Mouse (Mus musculus): ENCODE data around the gene Tbc1d20. TPM values are rescaled to one million over a fixed set of nuclear protein-coding genes. Genes with fewer than 3 reads are reported as not detected.
"Not testable (repeated sequence)": the region's sequence is repeated elsewhere in the genome, so short reads cannot be mapped to it uniquely, and the experiment has no call there.

Tbc1d20 gene
- total and polyA plus RNA-seq, 3 experiments, result 39.0 to 46.5 (median 43.1) TPM

GRCm38 (mm10) chr2:152287560-152287959, 6.1 kb upstream of the Tbc1d20 start:
- TF ChIP-seq POLR2A (IDR thresholded peaks at IDR 0.05; ENCODE audit: insufficient read depth, low read depth, low read length), result no peak
- no peak for TF ChIP-seq CTCF (IDR thresholded peaks at IDR 0.05)
- TF ChIP-seq EP300 (IDR thresholded peaks at IDR 0.05; ENCODE audit: insufficient read depth, low read depth, low read length), result no peak
- Histone ChIP-seq H3K27me3 (ENCODE audit: control insufficient read depth, insufficient read depth, low read length) (no peaks in the 10 kb centered on the region), H3K27ac (no peak overlapping the region), H3K79me2 (replicated peaks; ENCODE audit: control insufficient read depth, insufficient read depth, low read length) (no peaks in the 10 kb centered on the region; the same call in 1 of the 2 replicates), H3K4me1 (ENCODE audit: control insufficient read depth, insufficient read depth, low read length) (peaks cover 1% of the 10 kb centered on the region; the same call in 1 of the 2 replicates), H3K4me3 (no peak overlapping the region), H3K36me3 (ENCODE audit: control insufficient read depth, insufficient read depth, low read length) (peaks cover 3% of the 10 kb centered on the region), H3K9ac (ENCODE audit: low read depth, low read length) (no peak overlapping the region)
- WGBS, result 90% methylated on average over 5 of the region's 5 CpGs
- intact Hi-C loops (cut with DNase I), result loop anchor here (5.0 kb wide), 1 partner anchor 35 kb away; no protein-coding TSS in a partner anchor
- DNase-seq, result no peak

- WGBS, result 64% methylated on average over 8 of the region's 8 CpGs
- intact Hi-C loops (cut with DNase I), result loop anchor here (5.0 kb wide), 1 partner anchor 36 kb away; no protein-coding TSS in a partner anchor
- Histone ChIP-seq H3K79me2 (replicated peaks; ENCODE audit: control insufficient read depth, insufficient read depth, low read length) (no peaks in the 10 kb centered on the region; the same call in 1 of the 2 replicates), H3K27ac (no peak overlapping the region), H3K4me3 (no peak overlapping the region), H3K27me3 (ENCODE audit: control insufficient read depth, insufficient read depth, low read length) (no peaks in the 10 kb centered on the region), H3K36me3 (ENCODE audit: control insufficient read depth, insufficient read depth, low read length) (peaks cover 1% of the 10 kb centered on the region), H3K4me1 (ENCODE audit: control insufficient read depth, insufficient read depth, low read length) (peaks cover 1% of the 10 kb centered on the region; the same call in 1 of the 2 replicates), H3K9ac (ENCODE audit: low read depth, low read length) (no peak overlapping the region)
- no peak for DNase-seq
- TF ChIP-seq EP300 (IDR thresholded peaks at IDR 0.05; ENCODE audit: insufficient read depth, low read depth, low read length) (no peak), POLR2A (IDR thresholded peaks at IDR 0.05; ENCODE audit: insufficient read depth, low read depth, low read length) (no peak), CTCF (IDR thresholded peaks at IDR 0.05) (no peak)
These were observed 5.6 kb upstream of the Tbc1d20 start for GRCm38 (mm10) chr2:152288046-152288445.

- H3K27me3 ChIP-seq (ENCODE audit: control insufficient read depth, insufficient read depth, low read length); H3K36me3 ChIP-seq (ENCODE audit: control insufficient read depth, insufficient read depth, low read length); DNase-seq; H3K9ac ChIP-seq (ENCODE audit: low read depth, low read length); H3K27ac ChIP-seq; H3K79me2 ChIP-seq (replicated peaks; ENCODE audit: control insufficient read depth, insufficient read depth, low read length); H3K4me3 ChIP-seq; H3K4me1 ChIP-seq (ENCODE audit: control insufficient read depth, insufficient read depth, low read length): not testable (repeated sequence)
- intact Hi-C loops (cut with DNase I), result loop anchor here (5.0 kb wide), 2 partner anchors 37 to 73 kb away; no protein-coding TSS in a partner anchor
- WGBS, result 57% methylated on average over 2 of the region's 2 CpGs
These were observed 4.0 kb upstream of the Tbc1d20 start for GRCm38 (mm10) chr2:152289623-152290022.

- no peak overlapping the region for H3K9ac ChIP-seq (ENCODE audit: low read depth, low read length)
- DNase-seq, result no peak
- no peak overlapping the region for H3K27ac ChIP-seq
- no peak for TF ChIP-seq POLR2A (IDR thresholded peaks at IDR 0.05; ENCODE audit: insufficient read depth, low read depth, low read length)
- no peak for TF ChIP-seq CTCF (IDR thresholded peaks at IDR 0.05)
- no peaks in the 10 kb centered on the region for H3K27me3 ChIP-seq (ENCODE audit: control insufficient read depth, insufficient read depth, low read length)
- H3K4me3 ChIP-seq, result no peak overlapping the region
- intact Hi-C loops (cut with DNase I), result loop anchor here (5.0 kb wide), 1 partner anchor 70 kb away; no protein-coding TSS in a partner anchor
- peaks cover 7% of the 10 kb centered on the region for H3K79me2 ChIP-seq (replicated peaks; ENCODE audit: control insufficient read depth, insufficient read depth, low read length)
- peaks cover 7% of the 10 kb centered on the region for H3K36me3 ChIP-seq (ENCODE audit: control insufficient read depth, insufficient read depth, low read length)
- WGBS, result 61% methylated on average over 2 of the region's 2 CpGs
- H3K4me1 ChIP-seq (ENCODE audit: control insufficient read depth, insufficient read depth, low read length), result peaks cover 13% of the 10 kb centered on the region
These were observed 1.2 kb upstream of the Tbc1d20 start for GRCm38 (mm10) chr2:152292475-152292874.

- 1% methylated on average over 15 of the region's 15 CpGs for WGBS
- H3K4me1 ChIP-seq (ENCODE audit: control insufficient read depth, insufficient read depth, low read length), result peaks cover 16% of the 10 kb centered on the region
- intact Hi-C loops (cut with DNase I), result loop anchor here (5.0 kb wide), 1 partner anchor 69 kb away; no protein-coding TSS in a partner anchor
- peak overlapping the region; percentile 99 for H3K4me3 ChIP-seq
- peaks cover 12% of the 10 kb centered on the region for H3K36me3 ChIP-seq (ENCODE audit: control insufficient read depth, insufficient read depth, low read length)
- peak overlapping the region; percentile 53 for H3K9ac ChIP-seq (ENCODE audit: low read depth, low read length)
- no peaks in the 10 kb centered on the region for H3K27me3 ChIP-seq (ENCODE audit: control insufficient read depth, insufficient read depth, low read length)
- TF ChIP-seq CTCF (IDR thresholded peaks at IDR 0.05), result no peak
- TF ChIP-seq EP300 (IDR thresholded peaks at IDR 0.05; ENCODE audit: insufficient read depth, low read depth, low read length), result no peak
- TF ChIP-seq POLR2A (IDR thresholded peaks at IDR 0.05; ENCODE audit: insufficient read depth, low read depth, low read length), result no peak
- no peak for DNase-seq
- peaks cover 10% of the 10 kb centered on the region for H3K79me2 ChIP-seq (replicated peaks; ENCODE audit: control insufficient read depth, insufficient read depth, low read length)
- H3K27ac ChIP-seq, result peak overlapping the region; percentile 91
These were observed 375 bp upstream of the Tbc1d20 start for GRCm38 (mm10) chr2:152293179-152293726.

GRCm38 (mm10) chr2:152294541-152294940, 913 bp downstream of the Tbc1d20 start:
- H3K4me3 ChIP-seq, result peak overlapping the region; percentile 99
- TF ChIP-seq CTCF (IDR thresholded peaks at IDR 0.05) (no peak), POLR2A (IDR thresholded peaks at IDR 0.05; ENCODE audit: insufficient read depth, low read depth, low read length) (no peak), EP300 (IDR thresholded peaks at IDR 0.05; ENCODE audit: insufficient read depth, low read depth, low read length) (no peak)
- peaks cover 10% of the 10 kb centered on the region for H3K79me2 ChIP-seq (replicated peaks; ENCODE audit: control insufficient read depth, insufficient read depth, low read length)
- peaks cover 16% of the 10 kb centered on the region for H3K4me1 ChIP-seq (ENCODE audit: control insufficient read depth, insufficient read depth, low read length)
- peak overlapping the region; percentile 95 for H3K9ac ChIP-seq (ENCODE audit: low read depth, low read length)
- H3K36me3 ChIP-seq (ENCODE audit: control insufficient read depth, insufficient read depth, low read length), result peaks cover 18% of the 10 kb centered on the region
- H3K27ac ChIP-seq, result peak overlapping the region; percentile 91
- no peak for DNase-seq
- WGBS, result 20% methylated on average over 5 of the region's 5 CpGs
- intact Hi-C loops (cut with DNase I), result loop anchor here (2.0 to 5.0 kb wide), 2 partner anchors 38 to 68 kb away; partner anchors contain the start of gene Rbck1
- H3K27me3 ChIP-seq (ENCODE audit: control insufficient read depth, insufficient read depth, low read length), result no peaks in the 10 kb centered on the region

All from heart, adult 2 months (tissue).